Mouse (Mus musculus): ENCODE results near the gene Msantd4.
"Not testable (repeated sequence)": the region's sequence is repeated elsewhere in the genome, so short reads cannot be mapped to it uniquely, and the experiment has no call there.

Msantd4 gene

DNA sequence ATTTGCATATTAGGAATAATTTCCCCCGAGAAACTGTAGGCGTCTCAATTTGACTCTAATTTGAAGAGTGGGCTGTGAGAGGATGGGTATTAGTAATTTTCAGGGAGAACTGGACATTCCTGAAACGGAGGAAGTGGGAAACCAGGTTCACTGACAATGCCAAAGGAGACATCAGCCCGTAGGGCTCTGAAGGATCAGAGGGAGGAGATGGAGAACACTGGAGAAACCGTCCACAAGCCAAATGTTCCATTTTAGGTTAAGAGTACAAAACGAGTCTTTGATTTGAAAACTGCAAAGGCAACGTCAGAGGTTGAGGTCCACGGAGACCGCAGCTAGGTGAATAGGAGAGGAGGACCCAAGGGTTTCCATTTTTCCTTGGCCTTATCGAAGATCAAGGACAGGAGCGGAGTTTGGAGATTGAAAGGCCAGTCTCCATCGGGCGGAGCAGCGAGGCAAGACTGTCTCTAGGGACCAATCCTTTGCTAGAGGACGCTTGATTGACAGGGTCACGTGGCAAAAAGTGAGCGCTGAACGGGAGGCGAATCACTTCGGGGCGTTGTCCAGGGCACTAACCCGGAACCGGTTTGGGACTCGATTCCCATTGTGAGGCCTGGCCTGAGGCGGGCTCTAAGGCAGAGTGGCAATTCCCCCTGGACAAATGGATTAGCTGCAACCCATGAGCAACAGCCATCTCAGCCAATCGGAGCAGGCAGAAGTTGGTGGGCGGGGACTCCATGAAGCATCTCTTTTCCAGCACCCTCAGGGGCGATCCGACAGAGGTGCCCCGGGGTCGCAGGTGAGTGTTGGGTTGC lies at the start of gene Msantd4:
Gene Msantd4 (plus strand): TSS at position 735 of the 812 bp plus-strand sequence.
- peak; percentile 91 to 96 for DNase-seq

DNA sequence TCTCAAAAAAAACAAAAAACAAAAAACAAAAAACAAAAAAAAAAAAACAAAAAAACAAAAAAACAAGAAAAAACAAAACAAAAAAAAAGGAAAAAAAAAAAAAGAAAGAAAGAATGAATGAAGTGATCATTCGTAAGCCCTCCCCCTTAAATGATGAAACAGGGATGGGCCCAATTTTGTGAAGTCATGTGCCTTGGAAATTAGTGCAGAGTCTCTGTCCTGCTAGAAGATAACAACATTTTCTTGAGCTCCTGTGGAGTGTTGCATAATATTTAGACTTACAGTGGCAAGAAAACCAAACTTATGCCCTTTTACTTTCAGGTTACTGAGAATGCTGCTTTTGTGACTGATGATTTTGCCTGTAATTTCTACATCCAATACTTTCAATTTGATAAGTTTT lies 23.2 kb upstream of the Msantd4 start:
- no peak for DNase-seq

- DNase-seq: no peak
Observed at GRCm38 (mm10) chr9:4376640-4377120, 318 bp downstream of the Msantd4 start.

GRCm38 (mm10) chr9:4400801-4401200 lies 24.4 kb downstream of the Msantd4 start:
- DNase-seq: not testable (repeated sequence)
